Mouse (Mus musculus): Measurements from ENCODE around the gene BC067074.

- TF ChIP-seq CTCF (IDR thresholded peaks at IDR 0.05; ENCODE audit: borderline replicate concordance, control insufficient read depth, extremely low read depth, insufficient read depth, low read length, poor library complexity) (no peak), POLR2A (IDR thresholded peaks at IDR 0.05; ENCODE audit: control insufficient read depth, extremely low read depth, insufficient read depth, low read length, poor library complexity) (no peak)
These were observed 100.4 kb downstream of the BC067074 start for GRCm38 (mm10) chr13:113393386-113393785.
